Mouse (Mus musculus) heart, postnatal 4 days (tissue): ENCODE data around the gene Hlf. TPM values are rescaled to one million over a fixed set of nuclear protein-coding genes. Genes with fewer than 3 reads are reported as not detected.

Experiments used
- DNase-seq: peaks from one replicate; pipeline ENCODE4 v3.0.0; 2021
- total RNA-seq, 2 experiments: library from RNA; stranded (reverse); gene quantifications; 2 replicates each; pipeline ENCODE4 v1.2.3; 2021

The Hlf gene
- total RNA-seq, 2 experiments from 2014 or later: 16.6 to 19.0 TPM

DNA sequence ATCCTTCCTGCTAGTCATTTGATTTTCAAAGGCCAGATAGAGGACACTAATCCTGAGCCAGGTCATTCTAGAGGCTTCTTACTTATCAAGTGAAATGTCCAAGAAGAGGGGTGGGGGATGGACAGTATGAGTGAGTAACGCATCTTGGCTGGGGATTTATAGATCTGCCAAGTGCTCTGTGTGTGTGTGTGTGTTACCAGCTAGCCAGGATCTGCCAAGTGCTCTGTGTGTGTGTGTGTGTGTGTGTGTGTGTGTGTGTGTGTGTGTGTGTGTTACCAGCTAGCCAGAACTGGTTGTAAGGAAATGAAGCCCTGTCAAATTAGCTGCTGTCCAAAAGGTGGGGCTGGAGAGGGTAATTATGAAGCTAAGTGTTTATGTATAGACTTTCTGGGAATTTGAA lies 55.9 kb downstream of the Hlf start:
- DNase-seq: no peak

DNA sequence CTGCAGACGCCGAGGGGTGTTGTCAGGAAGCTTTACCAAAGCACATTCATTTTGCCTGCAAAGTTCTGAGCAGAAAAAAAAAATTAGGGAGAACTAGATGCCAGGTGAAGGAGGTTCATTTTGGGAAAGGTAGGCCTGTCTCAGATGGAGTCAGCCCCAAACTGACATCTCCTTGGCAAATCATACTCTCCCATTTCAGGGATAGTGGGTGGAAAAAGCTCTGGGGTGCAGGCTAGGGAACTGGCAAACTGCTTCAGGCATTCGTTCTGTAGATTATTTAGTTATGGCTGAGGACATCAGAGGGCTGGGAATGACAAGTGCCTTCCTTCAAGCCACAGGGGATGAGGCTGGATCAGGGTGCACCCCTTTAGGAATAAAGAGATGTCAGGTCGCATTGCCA lies 58.0 kb downstream of the Hlf start:
- DNase-seq: no peak

DNA sequence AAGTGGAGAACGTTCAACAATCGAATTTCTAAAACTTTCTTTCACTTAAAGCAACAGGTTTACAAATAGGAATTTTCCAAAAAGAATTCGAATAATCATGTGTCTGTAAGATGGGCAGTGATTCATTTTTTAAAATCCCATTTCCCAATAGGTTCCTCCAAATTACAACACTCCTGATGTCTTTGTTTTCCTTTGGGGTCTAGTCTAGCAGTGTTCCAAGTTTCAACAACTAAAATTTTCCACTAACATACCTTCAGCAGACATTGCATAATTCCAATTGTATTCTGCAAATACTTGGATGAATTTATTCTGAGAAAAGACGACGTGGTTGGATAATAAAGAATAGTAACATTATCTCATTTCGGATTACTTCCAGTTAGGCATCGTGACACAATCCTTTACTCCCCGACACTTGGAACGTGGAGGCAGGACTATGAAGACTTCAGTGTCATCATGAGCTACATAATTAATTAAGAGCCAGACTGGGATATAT lies 60.4 kb downstream of the Hlf start:
- no peak for DNase-seq

- peak; percentile 71 for DNase-seq
Measured at GRCm38 (mm10) chr11:90326836-90327235, 63.9 kb downstream of the Hlf start.

GRCm38 (mm10) chr11:90326146-90326545 lies 64.5 kb downstream of the Hlf start:
- DNase-seq: no peak

GRCm38 (mm10) chr11:90324597-90324996 lies 66.1 kb downstream of the Hlf start:
- no peak for DNase-seq

DNA sequence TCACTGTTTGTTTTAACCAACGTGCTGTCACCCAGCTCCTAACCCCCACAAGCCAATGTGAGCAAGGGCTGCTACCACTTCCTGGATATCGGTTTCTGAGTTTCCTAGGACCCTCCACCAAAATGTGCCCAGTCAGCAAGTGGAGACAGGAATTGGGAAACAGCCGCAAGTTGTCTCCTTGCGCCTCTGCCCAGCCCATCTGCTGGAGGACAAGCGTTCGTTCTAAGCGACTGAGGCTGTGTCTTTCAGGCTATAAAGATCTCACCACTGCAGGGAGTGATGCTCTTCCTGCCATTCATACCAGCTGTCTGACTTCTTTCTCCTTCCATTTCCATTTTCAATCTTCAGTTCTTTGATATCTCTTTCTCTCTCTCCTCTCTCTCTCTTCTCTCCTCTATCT lies 69.8 kb downstream of the Hlf start:
- DNase-seq: no peak

GRCm38 (mm10) chr11:90317482-90317881 lies 73.2 kb downstream of the Hlf start:
- peak; percentile 67 for DNase-seq

- DNase-seq: no peak
Measured at GRCm38 (mm10) chr11:90314606-90315005, 76.1 kb downstream of the Hlf start.

DNA sequence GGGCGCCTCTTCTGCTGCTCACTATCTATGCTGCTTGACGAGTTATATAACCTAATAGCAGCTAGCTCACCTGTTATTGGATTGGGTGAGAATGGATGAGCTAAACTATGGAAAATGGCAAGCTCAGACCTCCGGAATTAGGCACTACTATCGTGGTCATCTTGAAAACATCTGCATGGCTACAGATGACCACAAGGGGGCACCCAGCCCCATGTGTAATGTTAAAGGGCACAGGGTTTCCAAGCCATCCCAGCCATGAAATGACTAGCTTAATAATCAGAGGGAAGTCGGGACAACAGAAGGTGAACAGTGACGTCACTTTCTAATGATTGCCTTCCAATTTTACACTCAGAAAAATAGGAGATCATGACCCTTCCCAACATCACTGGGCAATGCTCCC lies 83.7 kb downstream of the Hlf start:
- DNase-seq: peak; percentile 75

DNA sequence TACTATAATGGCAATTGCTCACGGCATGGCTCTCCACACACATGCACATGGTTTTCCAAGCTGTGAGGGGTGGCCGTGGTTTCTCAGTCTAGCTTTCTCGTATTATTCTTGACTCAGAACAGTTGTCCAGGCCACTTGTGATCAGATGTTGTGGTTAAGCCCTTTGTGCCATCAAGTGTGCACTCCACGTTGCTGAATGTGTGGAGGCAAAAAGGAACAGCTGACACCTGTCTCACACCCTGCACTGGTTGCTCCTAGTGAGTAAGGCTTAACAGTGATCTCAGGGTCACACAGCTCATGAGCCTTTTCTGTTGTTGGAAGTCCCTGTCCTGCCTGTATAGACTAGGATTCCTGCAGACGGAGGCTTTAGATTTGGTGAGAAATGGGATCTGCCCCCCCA lies 84.6 kb downstream of the Hlf start:
- no peak for DNase-seq

GRCm38 (mm10) chr11:90294622-90295021 lies 96.1 kb downstream of the Hlf start:
- no peak for DNase-seq

DNA sequence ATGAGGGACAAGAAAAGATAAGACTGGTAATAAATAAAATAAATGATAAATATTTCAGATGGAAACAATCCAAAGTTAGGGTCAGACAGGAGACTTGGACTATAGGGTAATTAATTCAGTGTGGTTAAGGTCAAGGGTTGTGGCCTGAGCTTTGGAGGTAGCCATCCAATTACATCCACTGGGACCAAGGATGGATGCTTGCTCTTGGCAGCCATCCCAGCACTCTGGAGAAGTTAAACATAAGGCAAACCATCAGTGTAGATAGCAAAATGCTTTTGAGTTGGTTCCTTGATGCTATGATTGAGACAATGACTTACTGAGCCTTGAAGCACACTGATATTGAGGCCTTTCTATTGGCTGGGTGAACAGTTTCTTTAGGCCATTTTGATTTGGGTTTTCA lies 97.9 kb downstream of the Hlf start:
- no peak for DNase-seq

- DNase-seq: no peak
Measured at GRCm38 (mm10) chr11:90291156-90291555, 99.5 kb downstream of the Hlf start.

- no peak for DNase-seq
Measured at GRCm38 (mm10) chr11:90286550-90287154, 104.0 kb downstream of the Hlf start.

Other genes starting within 250 kb of the Hlf start
- gene Gm45716, start 203.2 kb downstream of the Hlf start, total RNA-seq: 10 to 100 TPM; 26.6 to 30.4 TPM
- gene Mmd, start 141.4 kb downstream of the Hlf start, total RNA-seq: 10 to 100 TPM; 58.0 to 58.8 TPM
- 1 to 10 TPM; 5.9 to 6.0 TPM for gene Stxbp4, start 247.2 kb upstream of the Hlf start, total RNA-seq
- 10 to 100 TPM; 22.8 to 24.7 TPM for gene Cox11, start 247.3 kb upstream of the Hlf start, total RNA-seq